Mouse (Mus musculus): ENCODE measurements at regions not wholly inside any gene's neighbourhood (a gene's known extent, or its start where the extent isn't known, plus 50 kb on each side); places are given as distances from the start of the nearest gene placed in this dataset.

DNA sequence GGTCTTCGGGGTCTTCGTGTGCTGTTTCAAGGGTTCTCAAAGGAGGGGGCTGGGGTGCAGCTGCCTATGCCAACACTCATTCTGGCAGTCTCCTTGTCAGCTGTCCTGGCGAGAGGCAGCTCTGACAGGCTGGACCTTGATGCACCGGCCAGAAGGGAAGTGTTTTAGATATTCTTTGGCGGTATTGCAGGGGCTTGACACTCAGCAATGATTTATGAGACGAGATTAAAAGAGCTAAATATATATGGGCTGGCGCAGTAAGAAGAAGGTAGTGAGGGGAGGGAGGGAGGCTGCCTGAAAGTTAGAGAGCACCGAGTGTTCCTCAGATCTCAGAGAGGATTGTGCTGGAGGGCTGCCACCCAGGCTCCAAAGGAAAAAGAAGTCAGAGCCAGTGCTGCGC is 50.2 kb upstream of the Pdzd8 start:
- H3K27ac ChIP-seq (ENCODE audit: control insufficient read depth, low read depth, low read length): no peak overlapping the region
- no peak overlapping the region for H3K4me3 ChIP-seq (ENCODE audit: control insufficient read depth in 1 of 2, insufficient read depth in 1 of 2, low read depth in 2 of 2, low read length in 2 of 2)
- TF ChIP-seq TCF12 (IDR thresholded peaks at IDR 0.05; ENCODE audit: low read depth, low read length): no peak
- TF ChIP-seq RCOR1 (IDR thresholded peaks at IDR 0.05; ENCODE audit: low read depth, low read length): no peak
- no peak for TF ChIP-seq ELF1 (IDR thresholded peaks at IDR 0.05; ENCODE audit: low read depth, low read length)
- TF ChIP-seq KAT2A (conservative IDR thresholded peaks at IDR 0.05; ENCODE audit: low read depth, low read length): no peak
- no peak for TF ChIP-seq NELFE (IDR thresholded peaks at IDR 0.05; ENCODE audit: low read depth, low read length)
- TF ChIP-seq USF1 (IDR thresholded peaks at IDR 0.05; ENCODE audit: low read depth, low read length): no peak
- no peak for TF ChIP-seq ZNF384 (IDR thresholded peaks at IDR 0.05; ENCODE audit: low read depth, low read length)
- TF ChIP-seq BHLHE40 (IDR thresholded peaks at IDR 0.05; ENCODE audit: borderline replicate concordance, low read depth, low read length): no peak
- TF ChIP-seq UBTF (IDR thresholded peaks at IDR 0.05; ENCODE audit: borderline replicate concordance, insufficient read depth, low read depth, low read length): no peak
- TF ChIP-seq CHD2 (IDR thresholded peaks at IDR 0.05; ENCODE audit: low read length): no peak
- no peak for TF ChIP-seq CHD1 (IDR thresholded peaks at IDR 0.05; ENCODE audit: low read depth, low read length)
- TF ChIP-seq RAD21 (IDR thresholded peaks at IDR 0.05; ENCODE audit: low read depth, low read length): no peak
- TF ChIP-seq SIN3A (IDR thresholded peaks at IDR 0.05; ENCODE audit: low read length): no peak
- TF ChIP-seq MAFK (IDR thresholded peaks at IDR 0.05; ENCODE audit: borderline replicate concordance, low read depth, low read length): no peak
- TF ChIP-seq POLR2A (IDR thresholded peaks at IDR 0.05; ENCODE audit: control insufficient read depth in 1 of 2, insufficient read depth in 1 of 2, low read depth in 1 of 2, low read length in 2 of 2, poor library complexity in 1 of 2): no peak
- no peak for TF ChIP-seq SMC3 (IDR thresholded peaks at IDR 0.05; ENCODE audit: low read depth, low read length)
- no peak for TF ChIP-seq POLR2AphosphoS5 (IDR thresholded peaks at IDR 0.05; ENCODE audit: borderline replicate concordance, low read depth, low read length)
- no peak for TF ChIP-seq MEF2A (IDR thresholded peaks at IDR 0.05; ENCODE audit: extremely low read depth, insufficient replicate concordance, low read depth, low read length, poor library complexity, severe bottlenecking)
- TF ChIP-seq GABPA (IDR thresholded peaks at IDR 0.05; ENCODE audit: low read depth, low read length): no peak
- no peak for TF ChIP-seq MYC (IDR thresholded peaks at IDR 0.05; ENCODE audit: low read depth, low read length)
- no peak overlapping the region for H3K9ac ChIP-seq (ENCODE audit: control insufficient read depth, low read depth, low read length, poor library complexity, severe bottlenecking)
- DNase-seq (ENCODE audit: low read depth, low spot score): no peak
- H3K9me3 ChIP-seq (replicated peaks; ENCODE audit: insufficient read depth, low read length): no peaks in the 10 kb centered on the region
- H3K4me1 ChIP-seq (ENCODE audit: control insufficient read depth in 1 of 2, insufficient read depth in 2 of 2, low read length in 2 of 2): peaks cover 7 to 40% of the 10 kb centered on the region in 2 experiments
- no peaks in the 10 kb centered on the region for H3K79me2 ChIP-seq (ENCODE audit: control insufficient read depth, insufficient read depth, low read length, poor library complexity)
- H3K27me3 ChIP-seq (ENCODE audit: control insufficient read depth in 1 of 2, insufficient read depth in 2 of 2, low read length in 2 of 2): no peaks in the 10 kb centered on the region
- H3K36me3 ChIP-seq (ENCODE audit: control insufficient read depth in 1 of 2, insufficient read depth in 2 of 2, low read length in 2 of 2): peaks cover 0 to 14% of the 10 kb centered on the region in 2 experiments; a peak in 2 of 4 replicates

DNA sequence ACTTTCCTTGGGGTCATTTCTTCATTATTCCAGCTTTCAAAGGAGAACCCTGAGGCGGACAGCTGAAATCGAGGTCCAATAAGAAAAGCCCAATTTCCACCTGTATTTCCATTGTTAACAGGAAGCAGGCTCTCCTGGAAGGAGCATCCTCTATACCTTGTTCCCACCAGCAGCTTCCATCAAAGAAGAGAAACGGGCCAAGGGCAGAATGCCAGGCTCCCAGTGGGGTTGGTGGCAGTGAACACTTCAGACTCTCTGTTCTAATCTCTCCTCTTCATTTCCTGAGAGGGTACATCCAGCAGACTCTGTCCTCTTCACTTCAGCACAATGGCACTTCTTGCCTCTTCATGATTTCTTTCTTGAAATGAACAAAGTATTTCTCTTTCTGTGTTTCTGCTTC is 50.9 kb upstream of the Pdzd8 start:
- Histone ChIP-seq H3K79me2 (ENCODE audit: control insufficient read depth, insufficient read depth, low read length, poor library complexity) (no peaks in the 10 kb centered on the region), H3K27ac (ENCODE audit: control insufficient read depth, low read depth, low read length) (no peak overlapping the region), H3K4me1 (ENCODE audit: control insufficient read depth in 1 of 2, insufficient read depth in 2 of 2, low read length in 2 of 2) (peaks cover 11 to 45% of the 10 kb centered on the region in 2 experiments), H3K36me3 (ENCODE audit: control insufficient read depth in 1 of 2, insufficient read depth in 2 of 2, low read length in 2 of 2) (peaks cover 0 to 21% of the 10 kb centered on the region in 2 experiments; a peak in 2 of 4 replicates), H3K9me3 (replicated peaks; ENCODE audit: insufficient read depth, low read length) (no peaks in the 10 kb centered on the region), H3K9ac (ENCODE audit: control insufficient read depth, low read depth, low read length, poor library complexity, severe bottlenecking) (no peak overlapping the region), H3K27me3 (ENCODE audit: control insufficient read depth in 1 of 2, insufficient read depth in 2 of 2, low read length in 2 of 2) (no peaks in the 10 kb centered on the region), H3K4me3 (ENCODE audit: control insufficient read depth in 1 of 2, insufficient read depth in 1 of 2, low read depth in 2 of 2, low read length in 2 of 2) (no peak overlapping the region)
- DNase-seq (ENCODE audit: low read depth, low spot score): no peak
- TF ChIP-seq TCF12 (IDR thresholded peaks at IDR 0.05; ENCODE audit: low read depth, low read length): no peak
